Mouse (Mus musculus) T-helper 1 cell (primary cell): ENCODE results near the gene Dzip1l.

Source experiments
- in situ Hi-C: fragments of 300-600 bp; cut with MboI, MseI; formaldehyde crosslinking; loops from one replicate; pipeline ENCODE4 v1.15.1; 2025; ENCODE audit warnings: high pct_unique_total_duplicates

The Dzip1l gene

DNA sequence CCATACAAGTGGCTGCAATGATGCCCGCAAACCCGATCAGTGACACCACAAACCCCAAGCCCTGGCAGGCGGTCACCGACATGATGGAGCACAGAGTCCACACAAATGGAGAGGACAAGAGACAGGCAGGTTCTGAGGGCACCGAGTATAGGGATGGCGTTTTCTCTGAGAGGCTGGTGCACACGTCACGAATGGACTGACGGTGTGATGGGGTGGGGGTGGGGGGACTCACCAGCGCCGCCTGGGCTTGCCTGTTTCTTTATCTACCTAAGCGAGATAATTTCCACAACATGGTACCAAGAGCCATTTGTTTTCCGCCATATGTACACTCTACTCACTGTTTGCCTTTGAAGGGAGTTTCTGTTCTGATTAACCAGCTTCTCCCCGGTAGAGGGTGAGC lies 87.8 kb downstream of the Dzip1l start, which contains the start of gene Cldn18:
Cldn18 (minus strand) TSS at position 134 of the 400 bp plus-strand sequence.
- in situ Hi-C loops, result no loop called here
